Mouse (Mus musculus): ENCODE measurements around the gene Phlpp1. TPM values are rescaled to one million over a fixed set of nuclear protein-coding genes. Genes with fewer than 3 reads are reported as not detected.

Gene Phlpp1
- total and polyA plus RNA-seq, 3 experiments = 5.0 to 9.4 TPM; not detected in 1

- Histone ChIP-seq H3K27ac (ENCODE audit: control insufficient read depth, low read depth, low read length) (no peak overlapping the region), H3K4me3 (ENCODE audit: control insufficient read depth in 1 of 2, insufficient read depth in 1 of 2, low read depth in 2 of 2, low read length in 2 of 2) (no peak overlapping the region), H3K27me3 (ENCODE audit: control insufficient read depth in 1 of 2, insufficient read depth in 2 of 2, low read length in 2 of 2) (no peaks in the 10 kb centered on the region), H3K9ac (ENCODE audit: control insufficient read depth, low read depth, low read length, poor library complexity, severe bottlenecking) (no peak overlapping the region), H3K9me3 (replicated peaks; ENCODE audit: insufficient read depth, low read length) (no peaks in the 10 kb centered on the region), H3K36me3 (ENCODE audit: control insufficient read depth in 1 of 2, insufficient read depth in 2 of 2, low read length in 2 of 2) (peaks cover 0 to 34% of the 10 kb centered on the region in 2 experiments; a peak in 2 of 4 replicates), H3K4me1 (ENCODE audit: control insufficient read depth in 1 of 2, insufficient read depth in 2 of 2, low read length in 2 of 2) (peaks cover 28 to 30% of the 10 kb centered on the region in 2 experiments), H3K79me2 (ENCODE audit: control insufficient read depth, insufficient read depth, low read length, poor library complexity) (no peaks in the 10 kb centered on the region)
- TF ChIP-seq EP300 (IDR thresholded peaks at IDR 0.05; ENCODE audit: low read depth in 1 of 2, low read length in 2 of 2) (no peak), MAFK (IDR thresholded peaks at IDR 0.05; ENCODE audit: borderline replicate concordance, low read depth, low read length) (no peak), RAD21 (IDR thresholded peaks at IDR 0.05; ENCODE audit: low read depth, low read length) (no peak), MAX (IDR thresholded peaks at IDR 0.05; ENCODE audit: low read length) (no peak), TAL1 (IDR thresholded peaks at IDR 0.05; ENCODE audit: low read length) (no peak)
- no peak for DNase-seq (ENCODE audit: low read depth, low spot score)
Observed at GRCm38 (mm10) chr1:106164111-106164510, 7.4 kb upstream of the Phlpp1 start.

- Histone ChIP-seq H3K4me1 (ENCODE audit: control insufficient read depth in 1 of 2, insufficient read depth in 2 of 2, low read length in 2 of 2) (peaks cover 6 to 9% of the 10 kb centered on the region in 2 experiments; a peak in 3 of 4 replicates), H3K79me2 (ENCODE audit: control insufficient read depth, insufficient read depth, low read length, poor library complexity) (peaks cover 13% of the 10 kb centered on the region), H3K27ac (ENCODE audit: control insufficient read depth, low read depth, low read length) (no peak overlapping the region), H3K27me3 (ENCODE audit: control insufficient read depth in 1 of 2, insufficient read depth in 2 of 2, low read length in 2 of 2) (no peaks in the 10 kb centered on the region), H3K4me3 (ENCODE audit: control insufficient read depth in 1 of 2, insufficient read depth in 1 of 2, low read depth in 2 of 2, low read length in 2 of 2) (no peak overlapping the region), H3K9me3 (replicated peaks; ENCODE audit: insufficient read depth, low read length) (no peaks in the 10 kb centered on the region), H3K9ac (ENCODE audit: control insufficient read depth, low read depth, low read length, poor library complexity, severe bottlenecking) (no peak overlapping the region), H3K36me3 (ENCODE audit: control insufficient read depth in 1 of 2, insufficient read depth in 2 of 2, low read length in 2 of 2) (peaks cover 0 to 8% of the 10 kb centered on the region in 2 experiments; a peak in 2 of 4 replicates)
- TF ChIP-seq MYC (IDR thresholded peaks at IDR 0.05; ENCODE audit: low read depth, low read length) = no peak
- TF ChIP-seq NELFE (IDR thresholded peaks at IDR 0.05; ENCODE audit: low read depth, low read length) = no peak
- no peak for TF ChIP-seq HCFC1 (IDR thresholded peaks at IDR 0.05; ENCODE audit: low read depth, low read length)
- TF ChIP-seq ZKSCAN1 (IDR thresholded peaks at IDR 0.05; ENCODE audit: low read depth, low read length) = no peak
- TF ChIP-seq POLR2A (IDR thresholded peaks at IDR 0.05; ENCODE audit: control insufficient read depth in 1 of 2, insufficient read depth in 1 of 2, low read depth in 1 of 2, low read length in 2 of 2, poor library complexity in 1 of 2) = no peak
- TF ChIP-seq EP300 (IDR thresholded peaks at IDR 0.05; ENCODE audit: low read depth in 1 of 2, low read length in 2 of 2) = no peak
- no peak for TF ChIP-seq MAFK (IDR thresholded peaks at IDR 0.05; ENCODE audit: borderline replicate concordance, low read depth, low read length)
- no peak for TF ChIP-seq MYB (IDR thresholded peaks at IDR 0.05; ENCODE audit: low read depth, low read length)
- TF ChIP-seq GABPA (IDR thresholded peaks at IDR 0.05; ENCODE audit: low read depth, low read length) = no peak
- TF ChIP-seq MAX (IDR thresholded peaks at IDR 0.05; ENCODE audit: low read length) = no peak
- TF ChIP-seq UBTF (IDR thresholded peaks at IDR 0.05; ENCODE audit: borderline replicate concordance, insufficient read depth, low read depth, low read length) = no peak
- TF ChIP-seq USF2 (IDR thresholded peaks at IDR 0.05; ENCODE audit: borderline replicate concordance in 1 of 2, insufficient read depth in 1 of 2, low read depth in 1 of 2, low read length in 2 of 2) = no peak
- no peak for TF ChIP-seq SIN3A (IDR thresholded peaks at IDR 0.05; ENCODE audit: low read length)
- DNase-seq (ENCODE audit: low read depth, low spot score) = no peak
Observed at GRCm38 (mm10) chr1:106168001-106168400, 3.6 kb upstream of the Phlpp1 start.

All from MEL (cell line).